Mouse (Mus musculus) liver, embryonic 11.5 days (tissue): Measurements from ENCODE around the gene Dgkb. TPM values are rescaled to one million over a fixed set of nuclear protein-coding genes. Genes with fewer than 3 reads are reported as not detected.

Experiments
- ATAC-seq: fragments of 200-750 bp; cut with Nextera tagmentation; replicated peaks from 2 replicates; pipeline ENCODE4 v1.8.0; 2017; ENCODE audit warnings: moderate number of reproducible peaks, mild to moderate bottlenecking, moderate TSS enrichment, moderate library complexity; ENCODE audit not compliant: low FRiP score
- DNase-seq: peaks from one replicate; pipeline ENCODE4 v3.0.0-alpha.2; 2017; ENCODE audit warnings: low spot score
- H3K27ac ChIP-seq: fragments of 300-500 bp; sonication (generic); 2 replicates; pipeline ENCODE4 v1.5.1; 2014; ENCODE audit warnings: mild to moderate bottlenecking, low read depth, low read length, control low read depth
- H3K27me3 ChIP-seq: fragments of 300-500 bp; sonication (generic); replicated peaks from 2 replicates; pipeline ENCODE4 v1.6.1; 2014; ENCODE audit warnings: low read length, mixed read lengths; ENCODE audit not compliant: control insufficient read depth, insufficient read depth
- H3K36me3 ChIP-seq: fragments of 300-500 bp; sonication (generic); 2 replicates; pipeline ENCODE4 v1.6.1; 2014; ENCODE audit warnings: mild to moderate bottlenecking, low read length, moderate library complexity, mixed read lengths; ENCODE audit not compliant: control insufficient read depth, insufficient read depth
- H3K4me1 ChIP-seq: fragments of 300-500 bp; sonication (generic); replicated peaks from 2 replicates; pipeline ENCODE4 v1.6.1; 2014; ENCODE audit warnings: low read length, mixed read lengths; ENCODE audit not compliant: control insufficient read depth, insufficient read depth
- H3K4me2 ChIP-seq: fragments of 300-500 bp; sonication (generic); 2 replicates; pipeline ENCODE4 v1.6.1; 2014; ENCODE audit warnings: mild to moderate bottlenecking, control low read depth, moderate library complexity
- H3K4me3 ChIP-seq: fragments of 300-500 bp; sonication (generic); 2 replicates; pipeline ENCODE4 v1.5.1; 2014; ENCODE audit warnings: low read depth, low read length, control low read depth
- H3K9ac ChIP-seq: fragments of 300-500 bp; sonication (generic); 2 replicates; pipeline ENCODE4 v1.6.1; 2014; ENCODE audit warnings: low read depth, low read length, control low read depth
- H3K9me3 ChIP-seq: fragments of 300-500 bp; sonication (generic); 2 replicates; pipeline ENCODE4 v1.6.1; 2016; ENCODE audit warnings: low read length, inconsistent platforms, mixed read lengths; ENCODE audit not compliant: control insufficient read depth
- WGBS: fragments of 180-500 bp; shearing (Covaris S2); extraction: QIAGEN DNeasy Blood & Tissue Kit; methylation state at CpG from one replicate; pipeline ENCODE4 v1.1.7; 2014; 5-methylcytosine and 5-hydroxymethylcytosine counted together
- polyA plus RNA-seq: library from polyadenylated mRNA; unstranded; fragments of >200 nt; fragmentation: Nextera tagmentation; extraction: Ambion mirVana; gene quantifications from 2 replicates; pipeline ENCODE4 v1.2.1, GENCODE M21; 2014

Dgkb gene
- polyA plus RNA-seq, 1 experiment from 2014 or later = 0.41 TPM

GRCm38 (mm10) chr12:37881376-37881775, 63.9 kb downstream of the Dgkb start:
- H3K4me1 ChIP-seq = 0 out of 2 replicates have a peak, but pooled peaks cover 2% of the 10 kb centered on the region
- H3K4me2 ChIP-seq = peak overlapping the region; percentile 64
- H3K4me3 ChIP-seq = no peak overlapping the region
- no peak for DNase-seq
- ATAC-seq = no peak
- 11% methylated on average over 10 of the region's 10 CpGs for WGBS
- no peaks in the 10 kb centered on the region for H3K9me3 ChIP-seq
- peaks cover 12% of the 10 kb centered on the region for H3K27me3 ChIP-seq
- H3K27ac ChIP-seq = no peak overlapping the region
- H3K9ac ChIP-seq = no peak overlapping the region
- H3K36me3 ChIP-seq = no peaks in the 10 kb centered on the region

- Histone ChIP-seq H3K4me2 (no peak overlapping the region), H3K36me3 (no peaks in the 10 kb centered on the region), H3K9me3 (no peaks in the 10 kb centered on the region), H3K4me3 (no peak overlapping the region), H3K4me1 (0 out of 2 replicates have a peak, but pooled peaks cover 2% of the 10 kb centered on the region), H3K9ac (no peak overlapping the region), H3K27me3 (peaks cover 12% of the 10 kb centered on the region), H3K27ac (no peak overlapping the region)
- ATAC-seq (no peak), DNase-seq (no peak)
- 74% methylated on average over 1 of the region's 1 CpGs for WGBS
These were observed 65.3 kb downstream of the Dgkb start for GRCm38 (mm10) chr12:37882796-37883195.

- Histone ChIP-seq H3K4me1 (0 out of 2 replicates have a peak, but pooled peaks cover 2% of the 10 kb centered on the region), H3K4me2 (no peak overlapping the region), H3K27ac (no peak overlapping the region), H3K4me3 (no peak overlapping the region), H3K27me3 (peaks cover 12% of the 10 kb centered on the region), H3K36me3 (no peaks in the 10 kb centered on the region), H3K9ac (no peak overlapping the region), H3K9me3 (no peaks in the 10 kb centered on the region)
- WGBS = 73% methylated on average over 4 of the region's 4 CpGs
- DNase-seq (no peak), ATAC-seq (no peak)
These were observed 66.3 kb downstream of the Dgkb start for GRCm38 (mm10) chr12:37883781-37884180.

GRCm38 (mm10) chr12:37888591-37888990, 71.1 kb downstream of the Dgkb start:
- Histone ChIP-seq H3K4me3 (no peak overlapping the region), H3K4me1 (no peaks in the 10 kb centered on the region), H3K27me3 (no peaks in the 10 kb centered on the region), H3K36me3 (no peaks in the 10 kb centered on the region), H3K9ac (no peak overlapping the region), H3K9me3 (no peaks in the 10 kb centered on the region), H3K27ac (no peak overlapping the region), H3K4me2 (no peak overlapping the region)
- no peak for ATAC-seq
- DNase-seq = no peak

GRCm38 (mm10) chr12:37889431-37889830, 71.9 kb downstream of the Dgkb start:
- Histone ChIP-seq H3K4me1 (no peaks in the 10 kb centered on the region), H3K4me3 (no peak overlapping the region), H3K9ac (no peak overlapping the region), H3K27me3 (no peaks in the 10 kb centered on the region), H3K4me2 (no peak overlapping the region), H3K9me3 (no peaks in the 10 kb centered on the region), H3K27ac (no peak overlapping the region), H3K36me3 (no peaks in the 10 kb centered on the region)
- ATAC-seq (no peak), DNase-seq (no peak)
- WGBS = 79% methylated on average over 4 of the region's 4 CpGs

- Histone ChIP-seq H3K4me3 (no peak overlapping the region), H3K4me1 (no peaks in the 10 kb centered on the region), H3K27me3 (no peaks in the 10 kb centered on the region), H3K9ac (no peak overlapping the region), H3K9me3 (no peaks in the 10 kb centered on the region), H3K4me2 (no peak overlapping the region), H3K27ac (no peak overlapping the region), H3K36me3 (no peaks in the 10 kb centered on the region)
- WGBS = 83% methylated on average over 3 of the region's 3 CpGs
- no peak for ATAC-seq
- DNase-seq = no peak
These were observed 73.8 kb downstream of the Dgkb start for GRCm38 (mm10) chr12:37891336-37891735.

GRCm38 (mm10) chr12:37942163-37942562, 124.6 kb downstream of the Dgkb start:
- no peak overlapping the region for H3K4me3 ChIP-seq
- no peak for DNase-seq
- H3K4me1 ChIP-seq = no peaks in the 10 kb centered on the region
- H3K4me2 ChIP-seq = no peak overlapping the region
- ATAC-seq = no peak
- WGBS = 90% methylated on average over 2 of the region's 2 CpGs
- no peaks in the 10 kb centered on the region for H3K9me3 ChIP-seq
- no peaks in the 10 kb centered on the region for H3K27me3 ChIP-seq
- no peak overlapping the region for H3K9ac ChIP-seq
- H3K36me3 ChIP-seq = no peaks in the 10 kb centered on the region
- H3K27ac ChIP-seq = no peak overlapping the region

- Histone ChIP-seq H3K27ac (no peak overlapping the region), H3K36me3 (no peaks in the 10 kb centered on the region), H3K4me2 (no peak overlapping the region), H3K9me3 (no peaks in the 10 kb centered on the region), H3K4me1 (no peaks in the 10 kb centered on the region), H3K4me3 (no peak overlapping the region), H3K27me3 (no peaks in the 10 kb centered on the region), H3K9ac (no peak overlapping the region)
- ATAC-seq = no peak
- 81% methylated on average over 4 of the region's 4 CpGs for WGBS
- no peak for DNase-seq
These were observed 138.7 kb downstream of the Dgkb start for GRCm38 (mm10) chr12:37956193-37956592.

- no peak for ATAC-seq
These were observed 154.0 kb downstream of the Dgkb start for GRCm38 (mm10) chr12:37971482-37971881.

More at GRCm38 (mm10) chr12:37971482-37971881, 154.0 kb downstream of the Dgkb start:
- no peaks in the 10 kb centered on the region for H3K27me3 ChIP-seq
- H3K27ac ChIP-seq = no peak overlapping the region
- no peak for DNase-seq
- H3K4me3 ChIP-seq = no peak overlapping the region
- whole genome bisulfite sequencing = 84% methylated on average over 1 of the region's 1 CpGs
- H3K9ac ChIP-seq = no peak overlapping the region
- H3K4me1 ChIP-seq = no peaks in the 10 kb centered on the region
- H3K4me2 ChIP-seq = no peak overlapping the region
- no peaks in the 10 kb centered on the region for H3K36me3 ChIP-seq
- no peaks in the 10 kb centered on the region for H3K9me3 ChIP-seq
